Mouse (Mus musculus): ENCODE measurements around the gene Ankrd40. TPM values are rescaled to one million over a fixed set of nuclear protein-coding genes. Genes with fewer than 3 reads are reported as not detected.
A peak's percentile ranks its signal among the peaks of the same experiment; 100 is the strongest.

The Ankrd40 gene
- polyA plus RNA-seq, 1 experiment from 2014 or later = 11.1 TPM

GRCm38 (mm10) chr11:94320969-94321930, 6.6 kb upstream of the Ankrd40 start:
- ATAC-seq (ENCODE audit: insufficient read depth, low FRiP score) = peak; percentile 63; the same call in 1 of the 2 replicates
- no peaks in the 10 kb centered on the region for H3K9me3 ChIP-seq (replicated peaks; ENCODE audit: control insufficient read depth, low read length)
- no peaks in the 10 kb centered on the region for H3K27me3 ChIP-seq (ENCODE audit: control insufficient read depth, insufficient read depth, low read length)
- no peaks in the 10 kb centered on the region for H3K36me3 ChIP-seq (ENCODE audit: control insufficient read depth, insufficient read depth, low read length)
- H3K27ac ChIP-seq (ENCODE audit: low read length) = peak overlapping the region; percentile 98
- H3K9ac ChIP-seq (ENCODE audit: low read length) = peak overlapping the region; percentile 100
- peak overlapping the region; percentile 97 for H3K4me3 ChIP-seq (replicated peaks; ENCODE audit: low read length)
- peaks cover 34% of the 10 kb centered on the region for H3K4me1 ChIP-seq (ENCODE audit: control insufficient read depth, insufficient read depth, low read length)
- WGBS = under 1% methylated on average over 67 of the region's 67 CpGs
- peak overlapping the region; percentile 82 for H3K4me2 ChIP-seq (ENCODE audit: low read depth, low read length)

GRCm38 (mm10) chr11:94321931-94322400, 5.8 kb upstream of the Ankrd40 start, which contains the start of gene Luc7l3:
Luc7l3 (minus strand) TSS chr11:94321988.
- Histone ChIP-seq H3K4me2 (ENCODE audit: low read depth, low read length) (peak within 1 kb of the TSS; percentile 82), H3K4me3 (replicated peaks; ENCODE audit: low read length) (peak within 1 kb of the TSS; percentile 97), H3K9me3 (replicated peaks; ENCODE audit: control insufficient read depth, low read length) (no peaks in the 10 kb centered on the region), H3K27me3 (ENCODE audit: control insufficient read depth, insufficient read depth, low read length) (no peaks in the 10 kb centered on the region), H3K9ac (ENCODE audit: low read length) (peak within 1 kb of the TSS; percentile 100), H3K4me1 (ENCODE audit: control insufficient read depth, insufficient read depth, low read length) (peaks cover 33% of the 10 kb centered on the region), H3K36me3 (ENCODE audit: control insufficient read depth, insufficient read depth, low read length) (no peaks in the 10 kb centered on the region), H3K27ac (ENCODE audit: low read length) (peak within 1 kb of the TSS; percentile 98)
- ATAC-seq (ENCODE audit: insufficient read depth, low FRiP score) = peak; percentile 97
- under 1% methylated on average over 36 of the region's 36 CpGs for WGBS

- H3K9me3 ChIP-seq (replicated peaks; ENCODE audit: control insufficient read depth, low read length) = no peaks in the 10 kb centered on the region
- peak overlapping the region; percentile 100 for H3K9ac ChIP-seq (ENCODE audit: low read length)
- peak overlapping the region; percentile 64 for H3K4me2 ChIP-seq (ENCODE audit: low read depth, low read length)
- no peak for ATAC-seq (ENCODE audit: insufficient read depth, low FRiP score)
- H3K27ac ChIP-seq (ENCODE audit: low read length) = peak overlapping the region; percentile 98
- peak overlapping the region; percentile 97 for H3K4me3 ChIP-seq (replicated peaks; ENCODE audit: low read length)
- H3K36me3 ChIP-seq (ENCODE audit: control insufficient read depth, insufficient read depth, low read length) = no peaks in the 10 kb centered on the region
- WGBS = 25% methylated on average over 5 of the region's 5 CpGs
- H3K4me1 ChIP-seq (ENCODE audit: control insufficient read depth, insufficient read depth, low read length) = peaks cover 28% of the 10 kb centered on the region
- no peaks in the 10 kb centered on the region for H3K27me3 ChIP-seq (ENCODE audit: control insufficient read depth, insufficient read depth, low read length)
Measured at GRCm38 (mm10) chr11:94322636-94323035, 5.2 kb upstream of the Ankrd40 start.

GRCm38 (mm10) chr11:94323271-94323925, 4.4 kb upstream of the Ankrd40 start:
- H3K4me1 ChIP-seq (ENCODE audit: control insufficient read depth, insufficient read depth, low read length) = peaks cover 21% of the 10 kb centered on the region
- 66% methylated on average over 5 of the region's 5 CpGs for WGBS
- H3K9me3 ChIP-seq (replicated peaks; ENCODE audit: control insufficient read depth, low read length) = no peaks in the 10 kb centered on the region
- no peaks in the 10 kb centered on the region for H3K27me3 ChIP-seq (ENCODE audit: control insufficient read depth, insufficient read depth, low read length)
- H3K9ac ChIP-seq (ENCODE audit: low read length) = peak overlapping the region; percentile 36; the same call in 1 of the 2 replicates
- no peaks in the 10 kb centered on the region for H3K36me3 ChIP-seq (ENCODE audit: control insufficient read depth, insufficient read depth, low read length)
- no peak overlapping the region for H3K4me2 ChIP-seq (ENCODE audit: low read depth, low read length)
- H3K27ac ChIP-seq (ENCODE audit: low read length) = peak overlapping the region; percentile 98
- H3K4me3 ChIP-seq (replicated peaks; ENCODE audit: low read length) = no peak overlapping the region
- ATAC-seq (ENCODE audit: insufficient read depth, low FRiP score) = no peak

GRCm38 (mm10) chr11:94324618-94325017, 3.2 kb upstream of the Ankrd40 start:
- Histone ChIP-seq H3K27ac (ENCODE audit: low read length) (no peak overlapping the region), H3K27me3 (ENCODE audit: control insufficient read depth, insufficient read depth, low read length) (no peaks in the 10 kb centered on the region), H3K4me2 (ENCODE audit: low read depth, low read length) (no peak overlapping the region), H3K9me3 (replicated peaks; ENCODE audit: control insufficient read depth, low read length) (no peaks in the 10 kb centered on the region), H3K9ac (ENCODE audit: low read length) (no peak overlapping the region), H3K36me3 (ENCODE audit: control insufficient read depth, insufficient read depth, low read length) (no peaks in the 10 kb centered on the region), H3K4me3 (replicated peaks; ENCODE audit: low read length) (no peak overlapping the region), H3K4me1 (ENCODE audit: control insufficient read depth, insufficient read depth, low read length) (peaks cover 26% of the 10 kb centered on the region)
- 87% methylated on average over 5 of the region's 5 CpGs for WGBS
- ATAC-seq (ENCODE audit: insufficient read depth, low FRiP score) = no peak

- Histone ChIP-seq H3K4me2 (ENCODE audit: low read depth, low read length) (peak overlapping the region; percentile 72), H3K27me3 (ENCODE audit: control insufficient read depth, insufficient read depth, low read length) (no peaks in the 10 kb centered on the region), H3K27ac (ENCODE audit: low read length) (peak overlapping the region; percentile 98), H3K4me1 (ENCODE audit: control insufficient read depth, insufficient read depth, low read length) (peaks cover 30% of the 10 kb centered on the region), H3K4me3 (replicated peaks; ENCODE audit: low read length) (peak overlapping the region; percentile 81), H3K9me3 (replicated peaks; ENCODE audit: control insufficient read depth, low read length) (no peaks in the 10 kb centered on the region), H3K9ac (ENCODE audit: low read length) (peak overlapping the region; percentile 69), H3K36me3 (ENCODE audit: control insufficient read depth, insufficient read depth, low read length) (no peaks in the 10 kb centered on the region)
- ATAC-seq (ENCODE audit: insufficient read depth, low FRiP score) = no peak
- WGBS = 6% methylated on average over 10 of the region's 10 CpGs
Measured at GRCm38 (mm10) chr11:94326961-94327411, 815 bp upstream of the Ankrd40 start.

GRCm38 (mm10) chr11:94328644-94329025, 834 bp downstream of the Ankrd40 start:
- no peak for ATAC-seq (ENCODE audit: insufficient read depth, low FRiP score)
- Histone ChIP-seq H3K36me3 (ENCODE audit: control insufficient read depth, insufficient read depth, low read length) (no peaks in the 10 kb centered on the region), H3K9ac (ENCODE audit: low read length) (peak overlapping the region; percentile 99), H3K4me3 (replicated peaks; ENCODE audit: low read length) (peak overlapping the region; percentile 81), H3K27me3 (ENCODE audit: control insufficient read depth, insufficient read depth, low read length) (no peaks in the 10 kb centered on the region), H3K27ac (ENCODE audit: low read length) (peak overlapping the region; percentile 98), H3K4me1 (ENCODE audit: control insufficient read depth, insufficient read depth, low read length) (peaks cover 33% of the 10 kb centered on the region), H3K4me2 (ENCODE audit: low read depth, low read length) (peak overlapping the region; percentile 72), H3K9me3 (replicated peaks; ENCODE audit: control insufficient read depth, low read length) (no peaks in the 10 kb centered on the region)
- WGBS = 2% methylated on average over 10 of the region's 10 CpGs

GRCm38 (mm10) chr11:94329270-94329891, 1.6 kb downstream of the Ankrd40 start:
- Histone ChIP-seq H3K4me1 (ENCODE audit: control insufficient read depth, insufficient read depth, low read length) (peaks cover 33% of the 10 kb centered on the region), H3K9ac (ENCODE audit: low read length) (no peak overlapping the region), H3K4me3 (replicated peaks; ENCODE audit: low read length) (no peak overlapping the region; the same call in 1 of the 2 replicates), H3K4me2 (ENCODE audit: low read depth, low read length) (peak overlapping the region; percentile 72), H3K9me3 (replicated peaks; ENCODE audit: control insufficient read depth, low read length) (no peaks in the 10 kb centered on the region), H3K27me3 (ENCODE audit: control insufficient read depth, insufficient read depth, low read length) (no peaks in the 10 kb centered on the region), H3K27ac (ENCODE audit: low read length) (no peak overlapping the region), H3K36me3 (ENCODE audit: control insufficient read depth, insufficient read depth, low read length) (0 out of 2 replicates have a peak, but pooled peaks cover 2% of the 10 kb centered on the region)
- ATAC-seq (ENCODE audit: insufficient read depth, low FRiP score) = no peak
- WGBS = 47% methylated on average over 4 of the region's 4 CpGs

All from stomach, embryonic 16.5 days (tissue).